Mouse (Mus musculus) hindlimb bud, embryonic 11.5 days (tissue): ENCODE measurements around the gene Ccdc167.

ENCODE experiments used
- DNase-seq: peaks from one replicate; pipeline ENCODE4 v3.0.0-alpha.2; 2012; ENCODE audit warnings: low read depth, low spot score; ENCODE audit errors: extremely low spot score

The Ccdc167 gene

DNA sequence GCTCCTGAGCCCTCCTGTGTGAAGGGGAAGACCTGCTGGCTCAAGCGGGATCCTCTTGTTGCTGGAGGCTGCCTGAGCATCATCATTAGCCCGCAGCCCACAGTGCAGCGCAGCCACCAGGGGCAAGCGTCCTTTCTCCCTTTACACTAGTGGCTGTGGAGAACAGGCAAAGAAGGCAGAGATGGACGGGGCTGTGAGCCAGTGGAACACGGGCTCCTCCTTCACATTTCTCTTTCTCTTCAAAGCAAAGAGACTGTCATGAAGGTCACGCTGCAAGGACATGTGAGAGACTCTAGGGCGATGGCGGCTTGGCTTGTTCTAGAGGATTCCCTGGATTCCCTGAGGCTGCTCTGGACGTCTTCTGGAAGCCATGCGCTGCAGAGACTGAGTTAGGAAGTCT lies 75.9 kb downstream of the Ccdc167 start:
- DNase-seq: no peak

DNA sequence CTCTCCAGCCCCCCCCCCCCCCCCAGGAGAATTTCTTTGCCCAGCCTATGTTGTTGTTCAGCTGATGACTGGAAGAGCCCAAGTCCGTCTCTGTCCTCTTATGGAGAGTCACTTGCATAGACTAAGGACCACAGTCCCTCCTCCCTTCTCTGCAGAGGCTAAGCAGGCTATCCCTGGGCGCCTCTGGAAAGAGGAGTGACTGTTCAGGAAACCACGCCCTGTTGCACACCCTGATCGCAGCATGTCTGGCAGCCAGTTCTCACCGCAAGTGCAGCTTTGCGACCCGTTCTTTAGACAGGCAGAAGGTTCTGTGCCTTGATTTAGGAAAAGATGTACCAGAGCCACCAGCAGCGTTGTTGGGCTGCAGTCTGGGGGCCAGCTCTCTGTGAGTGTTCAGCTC lies 78.9 kb downstream of the Ccdc167 start:
- DNase-seq: no peak

DNA sequence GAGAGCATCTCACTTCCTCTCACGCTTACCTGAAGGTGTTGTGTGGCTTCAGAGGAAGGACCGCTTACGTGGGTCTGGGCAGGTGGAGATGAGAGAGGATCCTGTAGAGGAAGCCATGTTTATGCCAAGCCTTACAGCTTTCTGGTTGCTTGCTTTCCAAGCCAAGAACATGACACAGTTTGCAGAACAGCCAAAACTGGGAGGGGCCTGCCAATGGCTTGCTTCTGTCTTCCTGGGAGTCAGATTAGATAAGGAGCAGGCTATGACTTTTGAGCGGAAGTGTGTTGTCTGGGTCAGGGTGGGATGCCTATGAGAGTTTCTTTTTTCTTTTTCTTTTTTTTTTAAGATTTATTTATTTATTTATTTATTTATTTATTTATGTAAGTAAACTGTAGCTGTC lies 79.5 kb downstream of the Ccdc167 start:
- DNase-seq: no peak
